Mouse (Mus musculus): ENCODE measurements around the gene Tnfrsf8.
A peak's percentile ranks its signal among the peaks of the same experiment; 100 is the strongest.

Gene Tnfrsf8

DNA sequence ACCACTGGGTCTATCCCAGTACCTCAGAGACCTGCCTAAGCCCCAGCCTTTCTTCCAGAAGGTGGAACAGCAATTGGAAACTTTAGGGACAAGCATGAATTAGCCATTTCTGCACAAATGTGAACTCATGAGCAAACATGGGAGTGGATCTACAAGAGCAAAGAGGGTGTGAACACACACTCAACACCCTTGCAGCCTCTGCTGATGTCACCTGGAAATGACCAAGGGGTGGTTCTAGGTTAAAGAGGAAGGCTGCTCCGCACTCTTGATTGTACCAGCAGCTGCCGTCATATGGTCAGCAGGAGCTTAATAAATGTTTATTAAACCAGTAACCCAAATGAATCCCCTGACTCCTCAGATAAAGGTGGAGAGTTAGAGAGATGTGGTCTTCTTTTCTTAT, 84.3 kb downstream of the Tnfrsf8 start:
- DNase-seq (ENCODE audit: low spot score) = no peak

DNA sequence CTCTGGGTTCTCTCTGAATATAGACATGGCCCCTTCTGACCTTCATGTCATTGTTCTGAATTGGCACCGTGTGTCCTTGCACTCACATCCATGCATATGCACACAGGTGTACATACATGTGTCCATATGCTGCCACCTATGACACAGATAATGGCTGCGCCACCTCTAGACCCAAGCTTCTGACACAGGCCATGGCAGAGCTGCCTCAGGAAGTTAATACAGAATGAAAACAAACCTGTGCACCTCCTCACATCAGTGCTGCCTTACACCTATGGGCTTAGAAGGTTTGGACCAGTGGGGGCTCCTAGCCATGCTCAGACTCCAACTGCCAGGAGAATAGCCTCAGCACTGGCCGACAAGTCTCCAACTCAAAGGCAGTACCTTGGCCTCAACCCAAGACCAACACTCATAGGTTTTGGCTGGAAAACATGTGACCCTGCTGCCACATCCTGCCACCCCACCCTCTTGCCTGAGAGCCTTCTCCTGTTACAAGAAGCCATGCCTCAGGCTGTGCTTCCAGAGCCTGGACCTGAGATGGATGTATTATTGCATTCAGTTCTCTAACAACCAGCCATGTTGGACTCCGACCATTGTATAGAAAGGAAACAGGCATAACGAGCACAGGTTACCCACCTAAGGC, 85.3 kb downstream of the Tnfrsf8 start:
- no peak for DNase-seq (ENCODE audit: low spot score)

DNA sequence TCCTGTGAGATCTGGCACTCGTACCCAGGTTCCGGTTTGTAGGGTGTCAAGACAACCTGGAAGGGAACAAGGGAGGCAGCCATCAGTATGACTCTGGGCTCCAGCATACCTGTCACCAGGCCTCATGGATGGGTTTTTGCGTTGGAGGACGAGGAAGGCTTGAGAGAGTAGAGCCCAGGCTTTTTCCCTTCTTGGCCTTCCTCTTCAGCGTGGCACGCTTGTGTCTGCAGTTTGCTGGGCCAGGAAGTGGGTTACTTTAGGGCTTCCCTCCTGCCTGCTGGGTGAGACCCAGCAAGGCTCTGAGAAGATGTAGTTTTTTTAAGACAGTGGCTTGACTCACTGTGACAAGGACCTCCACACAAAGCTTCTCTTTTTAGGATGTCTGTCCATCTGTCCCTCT, 85.9 kb downstream of the Tnfrsf8 start:
- no peak for DNase-seq (ENCODE audit: low spot score)

DNA sequence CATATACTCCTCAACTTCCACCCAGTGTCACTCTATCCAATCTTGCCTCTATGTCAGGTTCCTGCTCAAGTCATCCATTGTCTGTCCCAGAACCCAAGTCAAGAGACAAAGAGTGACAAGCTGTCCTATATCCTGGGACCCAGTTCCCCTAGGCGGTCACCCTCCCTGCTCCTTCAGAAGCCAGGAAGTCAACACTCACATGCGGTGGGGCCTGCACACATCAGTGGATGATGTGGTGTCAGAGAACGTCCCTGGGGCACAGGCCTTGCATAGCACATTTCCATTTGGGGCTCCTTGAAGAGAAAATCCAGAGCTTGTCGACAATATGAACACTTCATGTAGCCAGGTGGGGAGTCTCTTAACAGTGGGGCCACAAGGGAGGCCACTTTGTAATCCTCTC, 90.4 kb downstream of the Tnfrsf8 start:
- no peak for DNase-seq (ENCODE audit: low spot score)

DNA sequence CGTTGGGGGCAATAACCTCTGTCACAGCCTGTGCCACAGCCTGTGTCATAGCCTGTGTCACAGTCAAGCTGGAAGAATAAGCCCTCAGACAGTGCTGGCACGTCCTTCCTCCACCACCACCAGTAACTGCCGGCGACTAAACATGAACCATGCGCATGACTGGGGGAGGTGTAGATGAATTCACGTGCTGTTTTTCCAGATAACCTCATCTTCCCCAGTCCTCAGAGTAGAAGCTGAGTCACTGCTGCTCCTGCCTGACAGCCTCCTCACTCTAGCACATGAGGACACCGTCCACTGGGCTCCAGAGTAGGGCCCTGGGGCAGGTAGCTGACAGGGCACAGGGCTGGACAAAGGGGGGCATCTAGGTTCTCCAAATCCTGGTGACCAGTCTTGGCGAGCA, 92.9 kb downstream of the Tnfrsf8 start:
- DNase-seq (ENCODE audit: low spot score) = no peak

DNA sequence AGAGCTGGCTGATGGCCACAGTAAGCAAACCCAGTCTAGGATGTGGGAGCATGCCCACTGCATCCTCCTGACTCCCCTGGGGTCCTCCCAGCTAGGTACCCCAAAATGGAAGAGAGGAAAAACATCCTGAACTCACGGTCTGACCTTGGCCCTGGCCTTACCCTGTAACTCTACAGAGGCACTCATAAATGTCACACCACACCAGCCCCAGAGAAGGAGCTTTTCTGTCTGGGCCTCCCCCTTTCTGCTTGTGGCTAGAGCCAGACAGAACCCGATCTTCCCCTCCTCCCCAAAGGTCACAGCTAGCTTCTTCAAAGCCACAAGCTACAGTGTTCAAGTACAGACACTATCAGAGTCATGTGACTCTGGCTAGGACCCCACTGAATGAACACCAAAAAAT, 93.6 kb downstream of the Tnfrsf8 start:
- DNase-seq (ENCODE audit: low spot score) = no peak

DNA sequence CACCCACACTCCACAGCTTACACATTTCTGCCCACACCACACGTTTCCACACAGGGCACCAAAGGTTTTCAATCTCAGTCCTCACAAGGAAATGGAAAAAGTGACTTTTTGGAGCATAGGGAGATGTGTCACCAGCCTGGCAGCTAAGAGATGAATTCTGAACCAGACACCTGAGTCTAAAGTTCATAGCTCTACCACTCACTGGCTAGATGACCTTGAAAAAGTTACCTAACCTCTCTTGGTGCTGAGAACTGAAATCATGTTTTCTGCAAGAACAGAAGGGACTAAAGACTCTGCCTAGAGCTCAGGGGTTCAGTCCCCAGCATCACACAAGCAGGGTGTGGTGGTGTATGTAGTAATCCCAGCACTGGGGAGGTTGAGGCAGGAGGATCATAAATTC, 95.0 kb downstream of the Tnfrsf8 start:
- no peak for DNase-seq (ENCODE audit: low spot score)

DNA sequence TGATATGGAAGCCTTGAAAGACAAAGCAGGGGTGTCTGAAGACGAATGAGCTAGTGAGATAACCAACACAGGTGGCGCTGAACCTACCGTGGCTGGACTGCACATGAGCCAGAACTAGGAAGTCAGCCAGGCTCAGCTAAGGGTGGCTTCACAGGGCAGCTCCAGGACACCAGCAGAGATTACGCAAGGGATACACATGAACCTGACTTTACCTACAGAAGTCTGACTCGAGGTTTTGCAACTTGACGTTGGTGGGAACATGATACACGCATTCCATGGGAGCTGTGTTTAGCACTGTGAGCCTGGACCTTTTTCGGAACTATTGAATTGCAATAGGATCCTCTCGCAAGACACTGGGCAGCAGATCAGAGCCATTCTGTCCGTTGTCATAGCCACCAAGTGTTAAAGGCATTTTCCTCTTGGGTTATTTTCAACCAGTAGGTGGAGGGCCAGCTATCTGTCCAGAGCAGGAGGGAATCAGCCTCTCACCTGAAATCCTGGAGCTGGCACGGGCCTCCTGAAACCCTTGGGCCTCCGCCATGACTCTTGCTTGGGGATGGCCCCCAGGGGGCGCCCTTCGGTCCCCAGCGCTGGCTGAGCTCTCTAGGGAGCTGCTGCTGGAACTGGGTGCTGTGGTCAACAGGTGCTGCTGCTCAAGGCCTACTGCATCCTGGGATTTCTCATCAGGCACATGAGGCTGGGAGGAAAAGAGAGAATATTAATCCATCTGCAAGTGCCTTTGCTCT, 95.6 kb downstream of the Tnfrsf8 start:
- peak; percentile 75 for DNase-seq (ENCODE audit: low spot score)

DNA sequence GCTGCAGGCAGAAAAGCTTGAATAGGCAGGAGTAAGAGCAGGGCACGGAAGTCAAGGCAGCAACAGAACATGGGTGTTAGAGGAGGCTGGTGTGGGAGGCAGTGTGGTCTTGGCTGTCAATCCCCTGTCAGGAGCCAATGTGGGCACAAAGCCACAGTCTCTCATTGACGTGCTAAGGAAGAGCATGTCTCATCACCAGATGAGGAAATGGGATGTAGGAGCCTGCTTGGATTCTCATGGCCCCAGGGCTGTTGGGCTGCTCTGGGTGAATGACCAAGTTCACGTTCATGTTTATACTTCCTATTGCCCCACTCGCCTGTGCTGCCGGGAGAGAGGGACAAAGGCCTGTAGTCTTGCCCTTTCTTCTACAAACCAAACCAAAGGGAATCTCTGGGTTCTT, 97.1 kb downstream of the Tnfrsf8 start:
- no peak for DNase-seq (ENCODE audit: low spot score)

All from testis, postnatal 10 days (tissue).